Mouse (Mus musculus): ENCODE measurements around the gene Fam208b. TPM values are rescaled to one million over a fixed set of nuclear protein-coding genes. Genes with fewer than 3 reads are reported as not detected.

Fam208b gene
- polyA plus RNA-seq, 1 experiment from 2014 or later: 14.7 TPM

Other genes with a start within 250 kb of the Fam208b start
- 408 and 409 TPM in 2 replicates for gene Gdi2, start 73.0 kb downstream of the Fam208b start, polyA plus RNA-seq (2015; fragmentation: Nextera tagmentation; extraction: Ambion mirVana)
- gene Asb13, start 22.9 kb upstream of the Fam208b start, polyA plus RNA-seq (2015; fragmentation: Nextera tagmentation; extraction: Ambion mirVana): 13.4 and 15.3 TPM in 2 replicates
- not detected in 2 replicates for gene Calml3, start 193.2 kb upstream of the Fam208b start, polyA plus RNA-seq (2015; fragmentation: Nextera tagmentation; extraction: Ambion mirVana)
- gene Calm4, start 226.6 kb upstream of the Fam208b start, polyA plus RNA-seq (2015; fragmentation: Nextera tagmentation; extraction: Ambion mirVana): 0.17 and 0.27 TPM in 2 replicates
- gene Calm5, start 243.1 kb upstream of the Fam208b start, polyA plus RNA-seq (2015; fragmentation: Nextera tagmentation; extraction: Ambion mirVana): not detected in 2 replicates

Data from neural tube, embryonic 15.5 days (tissue).